Mouse (Mus musculus) 3134 (cell line): ENCODE measurements around the gene Nek8.

ENCODE experiments used
- DNase-seq: peaks from one replicate; pipeline ENCODE4 v3.0.0-alpha.2; 2011; ENCODE audit warnings: low spot score; ENCODE audit not compliant: insufficient read length; ENCODE audit errors: extremely low read depth

The Nek8 gene

DNA sequence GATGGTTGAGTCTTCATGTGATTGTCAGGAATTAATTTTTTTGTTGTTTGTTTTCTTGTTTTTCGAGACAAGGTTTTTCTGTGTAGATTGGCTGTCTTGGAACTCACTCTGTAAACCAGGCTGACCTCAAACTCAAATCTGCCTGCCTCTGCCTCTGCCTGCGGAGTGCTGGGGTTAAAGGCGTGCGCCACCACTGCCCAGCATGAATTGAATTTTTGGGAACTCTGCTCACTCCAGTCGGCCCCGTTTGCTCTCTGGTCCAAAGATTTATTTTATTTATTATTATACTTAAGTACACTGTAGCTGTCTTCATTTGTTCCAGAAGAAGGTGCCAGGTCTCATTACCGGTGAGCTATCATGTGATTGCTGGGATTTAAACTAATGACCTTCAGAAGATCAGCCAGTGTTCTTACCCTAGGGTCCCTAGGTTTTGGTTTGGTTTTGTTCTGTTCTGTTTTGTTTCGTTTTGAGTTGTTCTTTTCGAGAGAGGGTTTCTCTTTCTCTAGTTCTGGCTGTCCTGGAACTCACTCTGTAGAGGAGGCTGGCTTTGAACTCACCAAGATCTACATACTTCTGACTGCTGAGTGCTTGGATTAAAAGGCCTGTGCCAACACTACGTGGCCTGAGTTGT lies 7.5 kb upstream of the Nek8 start:
- no peak for DNase-seq

DNA sequence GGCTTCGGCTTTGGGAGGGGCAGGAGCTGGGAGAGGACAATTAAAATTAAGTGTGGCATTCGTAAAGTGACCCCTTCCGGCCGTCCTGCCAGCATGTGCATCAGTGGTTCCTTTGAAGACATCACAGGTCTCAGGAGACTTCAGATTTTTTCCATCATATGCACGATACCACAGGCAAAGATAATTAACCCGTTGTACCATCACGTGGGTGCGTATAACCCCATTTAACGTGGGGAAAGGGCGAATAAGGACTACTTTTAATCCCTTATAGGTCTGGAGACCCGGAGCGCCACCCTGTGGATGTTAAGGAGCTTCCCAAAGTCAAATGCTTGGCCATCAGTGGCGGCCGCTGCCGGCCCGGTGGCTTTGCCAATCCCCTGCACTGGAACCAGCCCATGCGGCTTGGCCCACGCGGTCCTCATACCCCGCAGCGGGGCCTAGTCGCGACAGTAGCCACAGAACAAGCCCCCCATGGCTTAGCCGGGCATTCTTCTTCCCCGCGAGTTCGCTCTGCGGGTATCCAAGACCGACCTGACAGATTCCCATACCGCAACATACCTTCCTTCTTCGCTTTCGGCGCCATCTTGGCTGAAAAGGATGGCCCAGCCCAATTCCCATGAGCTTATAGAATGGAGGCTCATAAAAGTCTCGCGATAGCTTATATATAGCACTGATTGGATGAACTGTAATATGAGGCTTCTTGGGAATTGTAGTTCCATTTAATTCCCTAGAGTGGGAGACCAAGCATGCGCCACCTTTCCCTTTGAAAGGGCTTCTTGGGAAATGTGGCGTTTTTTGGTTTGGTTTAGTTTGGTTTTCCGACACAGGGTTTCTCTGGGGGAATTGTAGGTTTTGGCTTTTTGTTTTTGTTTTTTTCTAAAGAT lies 6.7 kb upstream of the Nek8 start, which contains the start of gene Rpl23a:
Rpl23a (minus strand) TSS at position 624 of the 884 bp plus-strand sequence.
- peak; percentile 87 for DNase-seq

DNA sequence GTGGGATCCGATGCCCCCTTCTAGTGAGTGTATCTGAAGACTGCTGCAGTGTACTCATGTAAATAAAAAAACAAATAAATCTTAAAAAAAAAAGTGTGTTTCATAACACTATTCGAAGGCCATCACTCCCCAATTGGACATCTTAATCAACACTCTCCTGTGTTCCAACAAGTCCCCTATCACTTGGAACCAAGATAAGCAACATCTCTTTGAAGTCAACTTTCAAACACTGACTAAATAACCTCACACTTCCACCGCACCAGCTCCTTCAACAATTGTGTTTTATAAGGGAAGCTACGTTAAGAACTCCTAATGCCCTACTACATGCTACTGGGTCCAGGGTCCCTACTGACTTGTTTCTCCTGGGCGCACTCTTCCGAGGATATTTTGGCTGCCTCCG lies 6.0 kb upstream of the Nek8 start:
- no peak for DNase-seq

DNA sequence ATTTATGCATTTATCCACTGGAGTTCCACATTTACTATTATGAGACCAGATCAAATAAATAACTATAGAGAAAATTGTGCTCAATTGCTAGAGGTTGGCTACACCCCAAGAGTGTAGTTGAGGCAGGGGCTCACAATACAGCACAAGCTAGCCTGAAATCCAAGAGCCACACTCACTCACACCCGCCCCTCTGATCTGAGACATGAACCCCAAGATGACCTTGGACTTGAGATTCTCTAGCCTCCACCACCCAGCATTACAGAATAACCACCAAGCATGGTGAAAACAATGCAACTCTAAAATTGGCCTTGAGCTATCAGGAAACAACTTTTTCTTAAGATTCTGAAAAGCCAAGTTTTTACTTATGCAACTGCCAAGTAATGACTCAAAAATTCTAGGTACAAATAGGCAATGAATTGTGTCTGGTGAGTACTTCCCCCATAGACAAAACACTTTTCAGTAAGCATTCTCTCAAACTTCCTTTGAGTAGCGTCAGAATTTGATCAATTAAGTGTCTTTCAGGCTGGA lies 5.4 kb upstream of the Nek8 start:
- DNase-seq, result no peak

DNA sequence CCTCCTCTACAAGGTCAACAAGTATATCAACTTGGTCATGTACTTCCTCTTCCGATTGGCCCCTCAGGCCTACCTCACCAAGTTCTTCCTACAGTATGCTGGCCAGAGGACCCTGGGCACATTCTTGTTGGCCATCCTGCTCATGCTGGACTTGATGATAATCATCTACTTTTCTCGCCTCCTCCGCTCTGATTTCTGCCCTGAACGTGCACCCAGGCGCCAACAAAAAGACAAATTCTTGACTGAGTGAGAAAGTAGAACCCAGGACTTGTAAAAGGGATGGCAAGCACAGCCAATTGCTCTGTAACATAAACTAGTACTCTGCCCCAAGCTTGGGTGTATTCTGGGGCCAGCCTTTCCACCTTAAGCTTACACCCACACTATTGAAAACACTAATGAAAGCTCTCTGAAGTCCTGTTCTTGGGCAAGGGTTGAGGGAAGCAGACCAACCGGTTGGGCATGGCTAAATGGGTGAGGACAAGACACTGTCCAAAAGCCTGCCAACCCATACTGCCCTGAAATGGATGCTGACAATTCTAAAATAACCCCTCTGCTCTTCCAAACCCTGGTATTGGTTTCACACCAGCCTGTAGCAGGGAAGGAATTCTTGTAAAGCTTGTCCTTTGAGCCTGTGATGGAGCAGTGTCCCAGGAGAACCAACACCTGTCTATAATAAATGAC lies 3.7 kb upstream of the Nek8 start:
- no peak for DNase-seq

DNA sequence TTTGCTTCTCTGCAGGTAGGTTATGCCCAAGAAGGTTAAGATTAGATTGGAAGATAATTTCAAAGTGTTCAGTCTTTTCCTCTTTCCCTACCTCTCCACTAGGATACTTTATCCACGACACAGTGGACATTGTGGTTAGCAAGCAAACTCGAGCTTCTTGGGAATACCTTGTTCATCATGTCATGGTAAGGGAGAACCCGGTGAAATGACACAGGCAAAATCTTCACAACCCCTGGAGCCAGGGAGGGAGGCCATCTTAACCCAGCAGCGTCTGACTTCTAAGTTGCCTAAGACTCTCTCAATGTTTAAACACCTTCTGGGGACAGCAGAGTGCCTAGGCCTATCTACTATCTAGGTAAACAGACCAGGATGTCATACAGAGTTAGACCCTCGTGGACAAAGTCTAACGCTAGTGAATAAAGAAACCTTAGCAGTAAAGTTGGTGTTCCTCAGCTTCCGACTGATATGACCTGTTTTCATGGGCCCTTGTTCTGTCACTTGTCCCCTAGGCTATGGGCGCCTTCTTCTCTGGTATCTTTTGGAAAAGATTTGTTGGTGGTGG lies 3.0 kb upstream of the Nek8 start:
- DNase-seq, result no peak

DNA sequence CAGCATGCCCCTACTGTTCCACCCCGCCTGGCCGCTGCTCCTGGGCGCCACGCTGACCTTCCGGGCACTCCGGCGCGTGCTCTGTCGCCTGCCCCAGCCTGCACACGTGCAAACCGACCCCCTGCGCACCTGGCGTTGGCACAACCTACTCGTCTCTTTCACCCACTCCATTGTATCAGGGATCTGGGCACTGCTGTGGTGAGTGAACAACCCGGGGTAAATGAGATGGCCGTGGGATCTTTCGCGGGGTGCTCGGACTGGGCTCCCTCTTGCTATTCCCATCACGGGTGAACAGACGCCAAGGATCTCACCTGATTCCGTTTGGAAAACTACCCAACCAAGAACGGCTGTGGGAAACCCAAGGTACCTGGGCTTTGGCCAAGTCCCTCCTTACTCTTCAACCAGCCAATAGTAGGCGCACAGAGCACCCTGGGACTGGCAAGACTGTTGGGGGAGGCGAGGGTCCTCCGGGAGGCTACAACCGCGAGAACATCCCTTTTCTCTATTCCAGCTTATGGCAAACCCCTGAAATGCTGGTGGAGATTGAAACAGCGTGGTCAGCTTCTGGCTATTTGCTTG lies 2.5 kb upstream of the Nek8 start:
- DNase-seq, result peak; percentile 84

DNA sequence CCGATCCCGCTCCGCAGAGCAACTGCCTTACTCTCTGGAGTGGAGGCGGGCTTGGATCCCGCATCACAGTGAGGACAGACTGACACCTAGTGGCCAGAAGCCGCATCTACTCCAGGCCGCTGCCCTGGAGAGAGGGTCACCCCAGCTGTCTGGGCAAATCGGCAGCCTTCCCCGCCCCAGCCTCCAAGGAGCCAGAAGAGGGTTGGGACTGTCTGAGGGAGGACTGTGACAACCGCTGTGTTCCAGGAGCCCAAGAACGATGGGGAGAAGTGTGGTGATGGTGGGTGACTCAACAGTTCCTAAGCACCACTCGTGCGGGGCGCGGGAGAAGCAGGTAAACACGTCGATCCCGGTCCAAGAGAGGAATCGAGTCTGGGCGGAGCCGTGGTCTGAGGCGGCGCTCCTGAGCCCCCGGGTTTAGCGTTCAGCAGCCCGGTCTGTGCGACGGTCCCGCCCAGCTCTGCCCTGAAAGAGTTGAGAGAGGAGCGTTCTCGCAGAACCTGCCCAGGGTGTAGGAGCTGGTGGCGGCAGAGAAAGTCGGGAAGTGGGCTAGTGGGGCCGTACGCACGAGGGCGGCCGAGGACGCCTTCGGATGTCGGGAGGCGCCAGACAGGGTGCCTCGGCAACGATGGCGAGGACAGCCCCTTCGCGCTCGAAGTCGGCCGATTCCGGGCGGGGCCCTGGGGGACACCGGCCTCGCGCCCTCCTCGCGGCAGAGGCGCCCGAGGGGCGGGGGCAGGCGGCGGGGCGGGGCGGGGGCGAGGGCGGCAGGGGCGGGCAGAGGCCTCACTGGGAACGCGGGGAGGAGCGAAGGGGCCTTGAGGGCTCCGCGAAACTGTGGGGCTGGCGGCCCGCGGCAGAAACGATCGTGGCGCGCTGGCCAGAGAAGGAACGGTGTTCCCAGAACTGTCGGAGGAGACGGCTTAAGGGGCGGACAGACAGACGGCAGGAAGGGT lies 1.7 kb upstream of the Nek8 start:
- peak; percentile 90 for DNase-seq

DNA sequence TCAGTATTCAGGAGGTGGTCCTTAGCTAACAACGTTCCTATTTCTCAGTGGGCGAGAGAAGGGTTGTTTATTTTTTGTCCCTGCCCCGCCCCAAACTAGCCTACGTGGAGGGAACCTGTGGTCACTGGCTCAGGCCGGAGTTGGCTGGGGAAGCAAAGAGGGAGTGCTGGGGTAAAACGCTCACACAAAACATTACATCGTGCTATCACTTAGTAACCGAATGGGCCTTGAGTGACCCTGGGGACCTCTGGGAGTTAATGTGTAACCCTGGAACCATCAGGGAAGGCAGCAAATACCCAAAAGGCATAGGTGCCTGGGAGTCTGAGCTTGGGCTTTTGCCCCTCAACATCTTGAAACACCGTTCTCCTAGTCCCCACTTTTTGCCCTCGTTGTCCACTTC lies 962 bp upstream of the Nek8 start:
- DNase-seq, result peak; percentile 66

DNA sequence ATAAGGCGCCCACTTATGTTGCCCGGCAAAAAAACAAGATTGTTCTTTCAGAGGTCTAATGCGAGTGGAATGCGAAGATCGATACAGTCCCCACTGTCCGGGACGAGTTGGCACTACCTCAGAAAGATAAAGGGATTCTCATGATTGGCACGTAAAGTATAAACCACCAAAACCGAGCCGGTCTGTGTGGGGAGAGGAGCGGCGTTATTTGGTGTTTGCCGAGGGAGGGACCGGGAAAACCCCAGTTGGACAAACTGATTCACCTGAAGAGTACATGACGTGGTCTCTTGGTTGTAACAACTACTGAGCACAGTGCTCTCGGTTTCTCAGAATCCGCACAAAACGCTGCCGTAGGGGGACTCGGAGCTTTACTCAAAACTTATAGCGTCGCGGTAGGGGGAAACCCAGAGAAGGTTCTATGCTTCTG lies 443 bp upstream of the Nek8 start:
- DNase-seq, result no peak

DNA sequence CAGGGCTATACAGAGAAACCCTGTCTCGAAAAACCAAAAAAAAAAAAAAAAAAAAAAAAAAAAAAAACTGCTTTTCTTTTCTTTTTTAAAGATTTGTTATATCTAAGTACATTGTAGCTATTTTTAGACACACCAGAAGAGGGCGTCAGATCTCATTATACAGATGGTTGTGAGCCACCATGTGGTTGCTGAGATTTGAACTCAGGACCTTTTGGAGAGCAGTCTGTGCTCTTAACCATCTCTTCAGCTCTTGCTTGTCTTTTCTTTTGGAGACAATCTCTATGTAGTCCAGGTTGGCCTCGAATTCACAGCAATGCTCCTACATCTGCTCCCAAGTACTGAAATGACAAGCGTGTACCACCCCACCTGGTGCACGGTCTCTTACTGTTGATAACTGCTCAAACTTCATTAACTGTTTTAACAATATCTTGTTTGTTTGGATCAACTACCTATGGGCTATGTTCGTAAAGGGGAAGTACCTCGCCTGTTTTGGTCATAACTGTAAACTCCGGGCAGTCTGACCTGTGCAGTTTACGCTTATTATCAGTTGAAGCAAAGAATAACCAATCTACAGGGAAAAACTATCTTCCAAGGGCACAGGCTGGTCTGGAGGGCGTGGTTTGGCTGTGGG lies 589 bp downstream of the Nek8 start:
- no peak for DNase-seq

DNA sequence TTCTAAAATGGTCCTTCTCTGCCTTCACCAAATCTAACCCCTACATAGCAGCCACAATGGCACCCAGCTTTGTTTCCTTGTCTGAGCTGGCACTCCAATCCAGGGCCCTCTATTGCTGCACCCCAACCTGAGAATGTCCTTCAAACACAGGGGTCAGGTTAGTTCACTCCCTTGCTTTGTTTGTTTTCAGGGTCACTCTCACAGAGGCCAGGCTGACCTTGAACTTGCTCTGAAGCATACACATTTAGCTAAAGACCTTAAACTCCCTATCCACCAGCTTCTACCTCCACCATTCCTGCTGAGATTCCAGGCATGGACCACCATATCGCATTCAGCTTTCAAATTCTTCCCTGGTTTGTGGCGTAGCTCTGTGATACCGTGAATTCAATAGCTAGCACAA lies 2.0 kb downstream of the Nek8 start:
- no peak for DNase-seq

DNA sequence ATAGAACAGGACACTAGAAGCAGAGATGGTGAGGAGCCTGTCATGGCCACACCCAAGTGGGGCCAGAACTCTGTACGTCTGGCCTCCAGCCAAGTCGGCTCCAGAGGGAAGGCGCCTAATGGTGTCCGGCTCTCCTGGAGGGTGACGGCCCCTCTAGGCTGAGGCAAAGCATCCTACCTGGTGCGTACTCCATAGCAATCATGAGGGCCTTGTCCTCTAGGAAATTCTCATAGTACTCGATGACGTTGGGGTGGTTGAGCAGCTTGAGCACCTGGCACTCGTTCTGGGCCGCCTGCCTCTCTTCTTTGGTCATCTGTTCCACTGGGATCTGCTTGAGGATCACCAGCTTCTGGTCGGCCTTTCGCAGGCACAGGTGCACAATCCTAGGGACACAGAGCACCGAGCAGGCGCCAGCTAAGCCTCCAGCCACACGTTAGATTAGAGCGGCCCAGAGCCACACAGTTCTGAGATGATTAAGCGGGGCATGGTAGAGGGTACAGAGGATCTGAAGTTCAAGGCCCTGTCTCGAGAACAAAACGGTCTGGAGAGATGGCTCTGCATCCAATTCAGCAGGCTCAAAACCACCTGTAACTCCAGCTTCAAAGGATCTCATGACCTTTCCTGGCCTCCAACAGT lies 3.6 kb downstream of the Nek8 start:
- DNase-seq, result no peak

DNA sequence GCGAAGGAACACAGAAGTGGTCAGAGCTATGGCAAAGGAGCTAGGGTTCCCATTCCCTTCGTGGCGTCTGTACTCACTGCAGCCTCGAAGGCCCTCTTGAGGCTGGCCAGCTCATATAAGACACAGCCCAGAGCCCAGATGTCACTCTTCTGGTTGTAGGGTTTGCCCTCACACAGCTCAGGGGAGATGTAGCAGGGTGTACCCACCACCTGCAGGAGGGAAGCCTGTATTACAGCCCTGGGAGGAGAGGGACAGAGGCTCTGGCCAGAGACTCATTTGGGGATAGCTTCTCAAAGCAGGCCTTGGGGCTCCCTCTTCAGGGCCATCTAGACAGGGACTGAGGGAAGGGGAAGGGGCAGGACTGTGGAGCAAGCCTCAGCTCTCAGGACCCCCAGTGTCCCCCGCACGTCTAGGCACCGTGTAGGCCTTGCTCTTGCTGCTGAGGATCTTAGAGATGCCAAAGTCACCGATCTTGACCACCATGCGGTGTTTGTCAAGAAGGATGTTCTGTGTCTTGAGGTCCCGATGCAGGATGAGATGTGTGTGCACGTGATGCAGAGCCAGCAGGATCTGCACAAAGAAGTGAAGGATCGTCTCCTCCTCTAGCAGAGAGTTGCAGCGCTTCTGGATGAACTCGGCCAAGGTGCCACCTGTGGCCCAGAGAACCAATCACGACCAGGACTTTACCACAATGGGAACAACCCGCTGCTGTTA lies 4.3 kb downstream of the Nek8 start:
- no peak for DNase-seq

DNA sequence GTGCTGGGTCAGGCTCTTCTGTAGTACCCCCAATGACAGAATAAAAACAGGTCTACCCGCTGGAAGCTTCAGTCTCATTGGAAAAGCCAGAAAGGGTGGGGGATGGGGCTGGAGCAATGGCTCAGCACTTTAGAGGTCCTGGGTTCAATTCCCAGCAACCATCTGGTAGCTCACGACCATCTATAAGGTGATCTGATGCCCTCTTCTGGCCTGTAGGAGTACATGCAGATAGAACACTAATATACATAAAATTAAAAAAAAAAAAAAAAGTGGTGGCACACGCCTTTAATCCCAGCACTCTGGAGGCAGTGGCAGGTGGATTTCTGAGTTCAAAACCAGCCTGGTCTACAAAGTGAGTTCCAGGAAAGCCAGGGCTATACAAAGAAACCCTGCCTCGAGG lies 5.1 kb downstream of the Nek8 start:
- DNase-seq, result no peak

DNA sequence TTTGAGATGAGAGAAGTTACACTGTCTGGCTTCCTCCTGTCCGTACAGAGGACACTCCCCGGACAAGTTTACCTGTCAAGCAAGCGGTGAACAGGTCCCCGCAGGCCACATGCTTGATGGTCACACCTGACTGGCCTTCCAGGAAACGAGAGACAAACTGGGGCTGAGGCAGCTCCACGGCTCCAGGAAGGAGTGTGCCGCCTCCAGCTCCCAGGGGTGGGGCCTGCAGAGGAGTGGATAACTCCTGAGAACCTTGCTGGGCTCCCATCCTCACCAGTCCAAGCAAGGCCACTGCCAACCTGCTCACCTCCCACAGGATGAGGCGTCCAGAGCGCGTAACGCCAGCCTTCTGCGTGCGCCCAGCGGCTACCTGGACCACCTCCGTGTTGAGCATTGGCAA lies 6.2 kb downstream of the Nek8 start:
- no peak for DNase-seq

DNA sequence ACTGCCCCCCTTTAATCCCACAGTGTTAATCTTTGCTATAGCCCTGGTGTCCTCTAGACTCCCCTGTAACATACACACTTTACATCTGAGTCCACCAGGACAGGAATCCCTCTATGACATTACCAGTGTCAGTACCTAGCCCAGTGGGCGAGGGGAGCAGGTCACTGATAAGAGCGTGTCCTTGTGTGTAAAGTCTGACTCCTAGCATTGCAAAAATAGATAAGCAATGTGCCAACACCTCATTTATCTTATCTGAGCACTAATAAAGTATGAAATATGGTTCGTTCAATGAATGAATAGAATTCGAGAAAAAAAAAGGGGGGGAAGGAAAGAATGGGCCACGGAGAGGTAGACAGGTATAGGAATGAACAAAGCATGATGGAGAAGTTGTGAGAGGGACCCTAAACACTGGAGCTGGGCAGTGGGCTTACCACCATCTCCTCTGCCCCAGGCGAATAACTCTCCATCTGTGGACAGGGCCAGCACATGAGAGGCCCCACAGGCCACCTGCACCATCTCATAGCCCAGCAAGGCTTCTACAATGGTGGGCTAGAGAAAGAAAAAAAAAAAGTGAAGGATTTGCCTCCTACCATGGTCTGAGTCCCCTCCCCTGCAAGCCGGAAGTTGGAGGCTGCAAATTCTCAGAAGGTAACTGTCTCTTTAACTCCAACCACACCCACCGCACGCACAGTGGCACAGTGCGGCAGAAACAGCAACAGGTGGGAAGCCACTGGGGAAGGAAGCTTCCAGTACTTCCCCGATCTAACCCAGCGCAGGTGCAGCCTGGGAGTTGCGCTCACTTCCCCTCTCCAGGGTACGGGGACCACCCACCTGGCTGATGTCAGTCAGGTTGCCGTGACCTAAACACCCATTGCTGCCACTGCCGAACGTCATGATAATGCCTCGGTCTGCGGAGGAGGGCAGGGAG lies 7.7 kb downstream of the Nek8 start:
- no peak for DNase-seq
